Mouse (Mus musculus): Measurements from ENCODE around the gene Usp31. TPM values are rescaled to one million over a fixed set of nuclear protein-coding genes. Genes with fewer than 3 reads are reported as not detected.

Usp31 gene
- 1.4 and 1.5 TPM in 2 replicates for polyA plus RNA-seq (2012; rRNA removed)

GRCm38 (mm10) chr7:121707073-121707667 lies at the start of gene Usp31:
Gene Usp31, minus strand, starts transcription at chr7:121707253.

GRCm38 (mm10) chr7:121734171-121734831 lies 27.2 kb upstream of the Usp31 start, which contains the start of gene Scnn1g:
Gene Scnn1g, plus strand, starts transcription at chr7:121734479.

Other genes starting within 250 kb of the Usp31 start
- gene Scnn1g, start 27.2 kb upstream of the Usp31 start, polyA plus RNA-seq (2012; rRNA removed), result 0.02 TPM in 2 replicates
- 0.02 and 0.05 TPM in 2 replicates for gene Scnn1b, start 157.8 kb upstream of the Usp31 start, polyA plus RNA-seq (2012; rRNA removed)

Data from liver, embryonic 18 days (tissue).